Mouse (Mus musculus): ENCODE measurements around the gene Ccin. TPM values are rescaled to one million over a fixed set of nuclear protein-coding genes. Genes with fewer than 3 reads are reported as not detected.

Ccin gene
- polyA plus RNA-seq, 1 experiment from 2014 or later, result not detected

GRCm38 (mm10) chr4:43994342-43994741 lies 11.1 kb downstream of the Ccin start:
- no peak overlapping the region for H3K4me2 ChIP-seq (ENCODE audit: low read depth, low read length)
- no peak for ATAC-seq (ENCODE audit: low read depth)
- no peaks in the 10 kb centered on the region for H3K36me3 ChIP-seq (ENCODE audit: control insufficient read depth, insufficient read depth, low read length)
- no peaks in the 10 kb centered on the region for H3K4me1 ChIP-seq (ENCODE audit: control insufficient read depth, insufficient read depth, low read length)
- H3K9ac ChIP-seq (ENCODE audit: low read depth, low read length), result no peak overlapping the region
- H3K4me3 ChIP-seq (ENCODE audit: low read depth, low read length), result no peak overlapping the region
- H3K27ac ChIP-seq (replicated peaks; ENCODE audit: low read depth, low read length), result no peak overlapping the region
- H3K9me3 ChIP-seq (ENCODE audit: control insufficient read depth, low read length), result no peaks in the 10 kb centered on the region; the same call in 1 of the 2 replicates
- WGBS, result 70% methylated on average over 2 of the region's 2 CpGs
- no peak for DNase-seq (ENCODE audit: low spot score)
- H3K27me3 ChIP-seq (replicated peaks; ENCODE audit: control insufficient read depth, insufficient read depth, low read length), result no peaks in the 10 kb centered on the region

- Histone ChIP-seq H3K4me1 (ENCODE audit: control insufficient read depth, insufficient read depth, low read length) (no peaks in the 10 kb centered on the region), H3K9ac (ENCODE audit: low read depth, low read length) (no peak overlapping the region), H3K27ac (replicated peaks; ENCODE audit: low read depth, low read length) (no peak overlapping the region), H3K27me3 (replicated peaks; ENCODE audit: control insufficient read depth, insufficient read depth, low read length) (no peaks in the 10 kb centered on the region), H3K9me3 (ENCODE audit: control insufficient read depth, low read length) (no peaks in the 10 kb centered on the region; the same call in 1 of the 2 replicates), H3K4me3 (ENCODE audit: low read depth, low read length) (no peak overlapping the region), H3K4me2 (ENCODE audit: low read depth, low read length) (no peak overlapping the region), H3K36me3 (ENCODE audit: control insufficient read depth, insufficient read depth, low read length) (no peaks in the 10 kb centered on the region)
- ATAC-seq (ENCODE audit: low read depth) (no peak), DNase-seq (ENCODE audit: low spot score) (no peak)
- 86% methylated on average over 6 of the region's 6 CpGs for WGBS
These were observed 20.3 kb downstream of the Ccin start for GRCm38 (mm10) chr4:44003622-44004021.

- H3K9me3 ChIP-seq (ENCODE audit: control insufficient read depth, low read length), result no peaks in the 10 kb centered on the region
- ATAC-seq (ENCODE audit: low read depth) (no peak), DNase-seq (ENCODE audit: low spot score) (no peak)
- H3K9ac ChIP-seq (ENCODE audit: low read depth, low read length), result no peak within 1 kb of the TSS
- no peaks in the 10 kb centered on the region for H3K4me1 ChIP-seq (ENCODE audit: control insufficient read depth, insufficient read depth, low read length)
- no peaks in the 10 kb centered on the region for H3K27me3 ChIP-seq (replicated peaks; ENCODE audit: control insufficient read depth, insufficient read depth, low read length)
- H3K4me3 ChIP-seq (ENCODE audit: low read depth, low read length), result no peak within 1 kb of the TSS
- WGBS, result 85% methylated on average over 5 of the region's 5 CpGs
- no peak within 1 kb of the TSS for H3K4me2 ChIP-seq (ENCODE audit: low read depth, low read length)
- H3K36me3 ChIP-seq (ENCODE audit: control insufficient read depth, insufficient read depth, low read length), result no peaks in the 10 kb centered on the region
- H3K27ac ChIP-seq (replicated peaks; ENCODE audit: low read depth, low read length), result no peak within 1 kb of the TSS
These were observed 20.8 kb downstream of the Ccin start, which contains the start of gene Clta for GRCm38 (mm10) chr4:44004126-44004525. Clta (plus strand) TSS chr4:44004452.

- WGBS, result 68% methylated on average over 3 of the region's 3 CpGs
- ATAC-seq (ENCODE audit: low read depth) (no peak), DNase-seq (ENCODE audit: low spot score) (no peak)
- no peaks in the 10 kb centered on the region for H3K4me1 ChIP-seq (ENCODE audit: control insufficient read depth, insufficient read depth, low read length)
- H3K4me3 ChIP-seq (ENCODE audit: low read depth, low read length), result no peak overlapping the region
- no peak overlapping the region for H3K27ac ChIP-seq (replicated peaks; ENCODE audit: low read depth, low read length)
- H3K4me2 ChIP-seq (ENCODE audit: low read depth, low read length), result no peak overlapping the region
- H3K9me3 ChIP-seq (ENCODE audit: control insufficient read depth, low read length), result no peaks in the 10 kb centered on the region
- H3K36me3 ChIP-seq (ENCODE audit: control insufficient read depth, insufficient read depth, low read length), result no peaks in the 10 kb centered on the region
- no peaks in the 10 kb centered on the region for H3K27me3 ChIP-seq (replicated peaks; ENCODE audit: control insufficient read depth, insufficient read depth, low read length)
- H3K9ac ChIP-seq (ENCODE audit: low read depth, low read length), result no peak overlapping the region
These were observed 21.5 kb downstream of the Ccin start for GRCm38 (mm10) chr4:44004623-44005409.

GRCm38 (mm10) chr4:44010176-44010575 lies 26.9 kb downstream of the Ccin start:
- Histone ChIP-seq H3K9ac (ENCODE audit: low read depth, low read length) (no peak overlapping the region), H3K36me3 (ENCODE audit: control insufficient read depth, insufficient read depth, low read length) (0 out of 2 replicates have a peak, but pooled peaks cover 4% of the 10 kb centered on the region), H3K27ac (replicated peaks; ENCODE audit: low read depth, low read length) (no peak overlapping the region), H3K4me3 (ENCODE audit: low read depth, low read length) (no peak overlapping the region), H3K9me3 (ENCODE audit: control insufficient read depth, low read length) (no peaks in the 10 kb centered on the region), H3K4me2 (ENCODE audit: low read depth, low read length) (no peak overlapping the region), H3K4me1 (ENCODE audit: control insufficient read depth, insufficient read depth, low read length) (peaks cover 12% of the 10 kb centered on the region), H3K27me3 (replicated peaks; ENCODE audit: control insufficient read depth, insufficient read depth, low read length) (no peaks in the 10 kb centered on the region)
- WGBS, result 96% methylated on average over 1 of the region's 1 CpGs
- DNase-seq (ENCODE audit: low spot score) (no peak), ATAC-seq (ENCODE audit: low read depth) (no peak)

- Histone ChIP-seq H3K9ac (ENCODE audit: low read depth, low read length) (no peak overlapping the region), H3K4me1 (ENCODE audit: control insufficient read depth, insufficient read depth, low read length) (peaks cover 12% of the 10 kb centered on the region), H3K4me3 (ENCODE audit: low read depth, low read length) (no peak overlapping the region), H3K27me3 (replicated peaks; ENCODE audit: control insufficient read depth, insufficient read depth, low read length) (no peaks in the 10 kb centered on the region), H3K27ac (replicated peaks; ENCODE audit: low read depth, low read length) (no peak overlapping the region), H3K4me2 (ENCODE audit: low read depth, low read length) (no peak overlapping the region), H3K36me3 (ENCODE audit: control insufficient read depth, insufficient read depth, low read length) (0 out of 2 replicates have a peak, but pooled peaks cover 4% of the 10 kb centered on the region), H3K9me3 (ENCODE audit: control insufficient read depth, low read length) (no peaks in the 10 kb centered on the region)
- WGBS, result 40% methylated on average over 2 of the region's 2 CpGs
- DNase-seq (ENCODE audit: low spot score), result no peak
- no peak for ATAC-seq (ENCODE audit: low read depth)
These were observed 27.6 kb downstream of the Ccin start for GRCm38 (mm10) chr4:44010893-44011292.

GRCm38 (mm10) chr4:44011799-44012198 lies 28.5 kb downstream of the Ccin start:
- H3K36me3 ChIP-seq (ENCODE audit: control insufficient read depth, insufficient read depth, low read length), result 0 out of 2 replicates have a peak, but pooled peaks cover 4% of the 10 kb centered on the region
- peak overlapping the region; percentile 99 for H3K4me3 ChIP-seq (ENCODE audit: low read depth, low read length)
- H3K4me1 ChIP-seq (ENCODE audit: control insufficient read depth, insufficient read depth, low read length), result peaks cover 12% of the 10 kb centered on the region
- peak overlapping the region; percentile 95 for H3K9ac ChIP-seq (ENCODE audit: low read depth, low read length)
- peak overlapping the region; percentile 81; the same call in 1 of the 2 replicates for H3K27ac ChIP-seq (replicated peaks; ENCODE audit: low read depth, low read length)
- H3K27me3 ChIP-seq (replicated peaks; ENCODE audit: control insufficient read depth, insufficient read depth, low read length), result no peaks in the 10 kb centered on the region
- DNase-seq (ENCODE audit: low spot score) (no peak), ATAC-seq (ENCODE audit: low read depth) (no peak)
- 84% methylated on average over 3 of the region's 3 CpGs for WGBS
- peak overlapping the region; percentile 94 for H3K4me2 ChIP-seq (ENCODE audit: low read depth, low read length)
- H3K9me3 ChIP-seq (ENCODE audit: control insufficient read depth, low read length), result no peaks in the 10 kb centered on the region

GRCm38 (mm10) chr4:44012376-44013367 lies 29.4 kb downstream of the Ccin start:
- H3K4me3 ChIP-seq (ENCODE audit: low read depth, low read length), result peak overlapping the region; percentile 99
- WGBS, result under 1% methylated on average over 54 of the region's 77 CpGs
- H3K9me3 ChIP-seq (ENCODE audit: control insufficient read depth, low read length), result no peaks in the 10 kb centered on the region
- ATAC-seq (ENCODE audit: low read depth), result peak; percentile 98
- no peaks in the 10 kb centered on the region for H3K27me3 ChIP-seq (replicated peaks; ENCODE audit: control insufficient read depth, insufficient read depth, low read length)
- H3K27ac ChIP-seq (replicated peaks; ENCODE audit: low read depth, low read length), result peak overlapping the region; percentile 81
- H3K9ac ChIP-seq (ENCODE audit: low read depth, low read length), result peak overlapping the region; percentile 95
- peaks cover 12% of the 10 kb centered on the region for H3K4me1 ChIP-seq (ENCODE audit: control insufficient read depth, insufficient read depth, low read length)
- H3K36me3 ChIP-seq (ENCODE audit: control insufficient read depth, insufficient read depth, low read length), result 0 out of 2 replicates have a peak, but pooled peaks cover 4% of the 10 kb centered on the region
- H3K4me2 ChIP-seq (ENCODE audit: low read depth, low read length), result peak overlapping the region; percentile 94
- peak; percentile 98 for DNase-seq (ENCODE audit: low spot score)

Measured in embryonic facial prominence, embryonic 14.5 days (tissue).